Mouse (Mus musculus): ENCODE measurements around the gene Gdap1l1.

- no peak for TF ChIP-seq CTCF (IDR thresholded peaks at IDR 0.05; ENCODE audit: extremely low read depth, insufficient read depth, low read length)
- TF ChIP-seq POLR2A (IDR thresholded peaks at IDR 0.05; ENCODE audit: extremely low read depth, insufficient read depth, low read length): no peak
These were observed 476 bp upstream of the Gdap1l1 start for GRCm38 (mm10) chr2:163437800-163438199.

Measured in cortical plate, adult 2 months (tissue).